Mouse (Mus musculus) C2C12 (cell line): ENCODE measurements at regions not wholly inside any gene's neighbourhood (a gene's known extent, or its start where the extent isn't known, plus 50 kb on each side); places are given as distances from the start of the nearest gene placed in this dataset.

Experiments used
- CTCF ChIP-seq: IDR thresholded peaks from one replicate; pipeline ENCODE4 v1.5.1; 2011; ENCODE audit not compliant: control insufficient read depth, insufficient read depth, insufficient read length
- MAX ChIP-seq: IDR thresholded peaks from one replicate; pipeline ENCODE4 v1.6.1; 2011; ENCODE audit warnings: mild to moderate bottlenecking, control low read depth
- MYOD1 ChIP-seq: IDR thresholded peaks from one replicate; pipeline ENCODE4 v1.6.1; 2011; ENCODE audit warnings: low read depth; ENCODE audit not compliant: control insufficient read depth, insufficient read length
- USF1 ChIP-seq: IDR thresholded peaks from one replicate; pipeline ENCODE4 v1.6.1; 2011; ENCODE audit warnings: low read depth, mild to moderate bottlenecking, control low read depth, moderate library complexity

- no peak for TF ChIP-seq MAX
- no peak for TF ChIP-seq CTCF
- TF ChIP-seq MYOD1 = no peak
- no peak for TF ChIP-seq USF1
Observed at GRCm38 (mm10) chr15:62486540-62486939, 1358.4 kb downstream of the Gsdmc2 start.
